Mouse (Mus musculus) skeletal muscle tissue, adult 2 months (tissue): ENCODE measurements around the gene Aco2.
A peak's percentile ranks its signal among the peaks of the same experiment; 100 is the strongest.

Experiments used
- DNase-seq: peaks from one replicate; pipeline ENCODE4 v3.0.0-alpha.2; 2012; ENCODE audit warnings: low read depth, low spot score

The Aco2 gene

DNA sequence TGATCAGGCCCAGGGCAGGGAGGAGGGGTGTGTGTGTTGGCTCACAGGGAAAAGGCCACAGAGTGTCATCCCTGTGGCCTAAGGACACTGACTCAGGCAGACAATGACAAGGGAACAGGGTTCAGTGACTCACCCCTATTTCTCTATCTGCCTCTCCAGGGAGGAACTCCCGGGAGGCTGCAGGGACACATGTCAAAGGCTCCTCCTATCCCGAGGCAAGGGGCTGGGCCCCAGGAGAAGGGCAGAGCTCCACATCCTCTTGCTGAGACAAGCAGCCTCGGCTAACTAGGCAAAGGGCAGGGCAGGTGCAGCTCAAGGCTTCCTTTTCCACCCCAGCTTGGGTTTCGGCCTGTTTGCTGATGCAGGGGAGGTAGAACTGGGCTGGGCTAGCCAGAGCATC, 26.4 kb upstream of the Aco2 start:
- peak; percentile 95 for DNase-seq

- peak; percentile 85 for DNase-seq
Measured at GRCm38 (mm10) chr15:81846755-81847154, 25.4 kb upstream of the Aco2 start.

GRCm38 (mm10) chr15:81847161-81847560, 24.9 kb upstream of the Aco2 start:
- DNase-seq = no peak

DNA sequence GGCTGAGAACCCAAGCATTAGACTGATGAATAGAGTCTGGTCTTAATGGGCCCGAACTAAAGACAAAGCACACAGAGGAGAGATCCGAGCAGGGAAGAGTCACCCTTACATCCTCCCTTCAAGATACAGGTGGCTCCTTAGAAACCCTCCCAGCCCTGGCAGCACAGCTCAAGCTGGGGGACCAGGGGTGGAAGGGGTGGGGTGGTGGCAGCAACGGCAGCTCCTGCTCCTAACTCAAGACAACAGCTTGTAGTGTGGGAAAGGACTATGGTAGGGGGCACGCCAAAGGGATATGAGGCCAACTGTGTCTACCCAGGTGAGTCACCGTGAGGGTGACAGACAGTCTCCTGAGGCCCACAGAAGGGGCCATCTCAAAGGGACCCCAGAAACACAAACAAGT, 24.2 kb upstream of the Aco2 start:
- DNase-seq = no peak

GRCm38 (mm10) chr15:81848301-81848700, 23.8 kb upstream of the Aco2 start:
- peak; percentile 73 for DNase-seq

DNA sequence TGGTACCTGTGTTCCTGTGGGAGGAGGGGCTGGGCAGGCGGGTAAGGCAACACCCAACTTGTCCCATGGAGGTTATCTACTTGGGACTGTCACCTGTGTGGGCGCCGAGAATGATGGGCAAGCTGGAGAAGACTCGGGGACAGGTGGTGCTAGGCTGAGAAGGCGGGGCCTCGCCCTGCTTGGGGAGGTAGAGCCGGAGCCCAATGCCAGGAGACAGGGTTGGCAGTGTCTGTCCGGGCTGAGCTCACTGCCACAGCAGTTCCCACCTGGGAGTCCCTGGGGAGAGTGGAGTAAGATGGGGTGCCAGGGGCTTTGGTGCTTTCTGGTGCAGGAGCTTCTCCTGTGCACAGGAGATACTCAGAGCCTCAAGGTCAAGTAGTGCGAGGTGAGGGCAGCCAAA, 23.0 kb upstream of the Aco2 start:
- peak; percentile 80 for DNase-seq

DNA sequence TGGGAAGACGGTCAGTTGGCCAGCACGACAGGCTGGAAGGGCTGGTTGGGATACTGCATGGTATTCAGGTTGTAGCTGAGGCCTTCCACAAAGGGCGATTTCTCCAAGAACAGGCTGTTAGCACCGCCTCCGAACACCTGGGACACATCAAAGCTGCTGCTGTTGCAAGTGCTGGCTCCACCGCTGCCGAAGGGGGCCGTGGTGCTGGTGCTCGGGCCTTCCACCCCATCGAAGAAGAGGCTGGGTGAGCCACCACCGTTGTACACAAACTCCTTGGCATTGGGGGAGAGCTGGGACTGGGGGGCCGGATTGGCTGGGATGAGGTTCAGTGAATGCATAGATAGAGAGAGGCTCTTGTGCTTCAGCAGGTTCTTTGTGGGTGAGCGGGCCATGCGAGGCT, 21.4 kb upstream of the Aco2 start:
- no peak for DNase-seq

DNA sequence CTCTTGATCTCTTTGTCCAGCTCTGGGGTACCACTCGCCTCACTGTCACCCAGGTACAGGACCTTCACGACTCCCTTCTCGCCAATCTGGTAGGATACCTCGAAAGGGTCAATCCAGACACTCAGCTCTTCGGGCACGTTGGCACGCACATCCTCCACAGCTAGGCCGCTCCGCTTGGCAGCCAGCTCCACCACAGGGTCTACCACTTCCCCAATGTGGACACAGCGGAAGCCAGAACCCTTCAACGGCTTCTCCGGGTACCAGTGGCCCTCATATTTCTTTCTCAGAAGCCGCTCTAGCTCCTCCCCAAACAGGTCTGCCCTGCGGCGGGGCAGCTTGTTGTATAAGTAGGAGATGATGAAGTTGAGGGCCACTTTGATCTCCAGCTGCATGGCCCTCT, 20.7 kb upstream of the Aco2 start:
- DNase-seq = no peak

GRCm38 (mm10) chr15:81852411-81853000, 19.6 kb upstream of the Aco2 start:
- no peak for DNase-seq

GRCm38 (mm10) chr15:81853081-81853480, 19.0 kb upstream of the Aco2 start:
- no peak for DNase-seq

GRCm38 (mm10) chr15:81856030-81856790, 15.9 kb upstream of the Aco2 start:
- peak; percentile 96 for DNase-seq

- no peak for DNase-seq
Measured at GRCm38 (mm10) chr15:81856938-81857723, 15.0 kb upstream of the Aco2 start.

DNA sequence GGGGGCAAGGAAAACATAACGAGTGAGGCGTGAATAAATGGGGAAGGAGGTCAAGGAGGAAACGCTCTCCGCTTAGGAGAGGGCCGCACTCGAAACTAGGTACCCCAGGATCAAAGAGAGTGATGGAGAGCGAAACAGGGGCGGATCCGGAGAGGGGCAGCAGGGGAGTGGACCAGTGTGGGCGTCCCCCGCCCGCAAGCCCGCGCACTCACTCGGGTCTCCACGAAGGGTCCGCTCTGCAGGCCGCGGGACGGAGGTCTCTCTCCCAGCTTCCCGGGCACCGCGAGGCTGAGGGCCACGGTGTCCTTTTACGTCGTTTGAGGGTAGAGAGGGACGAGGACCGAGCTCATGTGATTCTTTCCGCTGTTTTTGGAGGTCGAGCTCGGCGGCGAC, 14.4 kb upstream of the Aco2 start:
- no peak for DNase-seq

DNA sequence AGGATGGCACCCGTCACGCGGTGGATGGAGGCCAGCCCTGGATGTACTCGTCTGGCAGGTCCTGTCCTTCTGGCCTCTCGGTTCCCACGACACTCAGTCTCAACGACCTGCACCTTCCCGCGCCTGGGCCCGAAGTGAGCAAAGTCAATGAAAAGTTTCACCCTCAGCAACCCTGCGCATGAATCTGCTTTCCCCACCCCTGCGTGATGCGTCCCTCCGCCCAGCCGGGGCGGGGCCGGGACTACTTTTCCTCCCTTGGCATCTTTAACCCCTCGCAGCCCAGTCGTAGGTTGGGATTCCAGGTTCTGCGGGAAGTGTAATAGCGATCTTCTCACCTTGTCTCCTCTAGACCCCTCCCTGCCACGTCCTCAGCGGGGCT, 14.0 kb upstream of the Aco2 start:
- DNase-seq = peak; percentile 94

DNA sequence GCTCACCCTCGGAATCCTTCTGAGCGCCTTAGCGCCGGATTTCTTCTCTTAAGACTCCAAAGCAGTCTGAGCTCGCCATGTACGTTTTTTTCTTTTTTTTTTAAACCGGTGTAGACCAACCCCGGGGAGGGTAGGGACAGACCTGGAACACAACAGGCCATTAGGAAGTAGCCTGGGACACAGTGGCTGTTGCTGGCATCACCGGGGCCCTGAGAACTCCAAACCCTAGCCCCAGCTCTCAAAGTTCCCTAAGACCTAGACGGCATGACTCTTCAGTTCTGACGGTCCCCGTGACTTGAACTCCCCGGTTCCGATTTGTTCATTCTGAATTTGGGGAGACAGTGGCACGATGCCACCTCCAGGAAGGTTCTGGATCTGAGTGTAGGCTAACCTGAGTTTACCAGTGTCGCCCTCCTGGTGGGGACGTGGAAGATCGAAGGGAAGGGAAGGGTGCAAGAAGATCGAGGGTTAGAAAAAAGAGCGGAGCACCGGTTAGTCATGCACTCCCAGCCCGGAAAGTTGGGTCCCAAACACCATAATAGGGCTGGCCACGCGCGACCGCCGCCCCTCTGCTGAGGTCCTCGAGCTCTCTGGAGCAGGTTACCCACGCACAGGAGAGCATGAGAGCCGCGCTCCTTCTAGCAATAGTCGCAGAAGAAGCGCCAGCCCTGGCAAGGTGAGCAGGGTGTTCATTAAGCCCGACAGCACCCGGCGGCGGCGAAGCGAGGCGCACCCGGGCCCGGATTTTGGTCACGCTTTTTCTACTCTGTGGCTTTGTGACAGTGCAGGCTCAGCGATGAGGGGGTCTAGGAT, 13.4 kb upstream of the Aco2 start, which contains the start of gene Tob2:
Gene Tob2 (minus strand): TSS at position 280 of the 813 bp plus-strand sequence.
- DNase-seq = peak; percentile 83

- DNase-seq = peak; percentile 97
Measured at GRCm38 (mm10) chr15:81859330-81860255, 12.5 kb upstream of the Aco2 start.

- peak; percentile 61 for DNase-seq
Measured at GRCm38 (mm10) chr15:81860471-81861135, 11.5 kb upstream of the Aco2 start.

DNA sequence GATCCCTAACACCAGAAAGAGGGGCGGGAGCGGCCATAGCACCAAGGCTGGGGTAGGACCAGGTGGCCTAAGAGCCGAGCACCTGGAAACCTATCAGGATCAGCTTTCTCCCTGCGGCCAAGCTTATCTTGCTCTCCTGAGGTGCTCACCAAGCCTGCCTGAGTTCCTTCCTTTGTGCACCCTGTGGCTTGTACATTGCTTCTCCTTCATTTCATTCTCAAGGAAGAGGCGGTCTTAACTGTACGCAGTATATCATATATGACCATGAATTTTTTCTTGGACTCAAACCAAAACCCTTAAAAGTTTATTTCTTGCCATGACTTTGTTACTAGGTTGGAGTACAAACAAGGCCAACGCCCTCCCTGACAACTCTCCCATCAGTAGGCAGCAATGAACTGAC, 7.9 kb upstream of the Aco2 start:
- no peak for DNase-seq

DNA sequence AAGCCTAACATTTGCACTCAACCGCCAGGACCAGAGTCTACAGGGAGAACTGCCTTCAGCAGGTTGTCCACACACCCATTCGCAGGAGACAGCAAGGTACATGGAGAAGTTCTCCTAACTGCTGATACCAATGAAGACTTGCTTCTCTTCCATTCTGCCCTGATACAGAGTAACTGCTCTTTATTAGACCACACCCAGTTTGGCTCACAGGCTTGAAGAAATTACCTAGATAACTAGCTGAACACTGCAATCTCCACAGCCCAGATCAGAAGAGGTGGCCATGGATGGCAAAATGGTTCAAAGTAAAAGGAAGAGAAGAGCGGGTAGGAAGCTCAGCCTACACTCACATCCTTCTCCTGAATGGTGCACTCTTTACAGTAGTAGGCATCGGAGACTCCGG, 2.1 kb upstream of the Aco2 start:
- DNase-seq = no peak

DNA sequence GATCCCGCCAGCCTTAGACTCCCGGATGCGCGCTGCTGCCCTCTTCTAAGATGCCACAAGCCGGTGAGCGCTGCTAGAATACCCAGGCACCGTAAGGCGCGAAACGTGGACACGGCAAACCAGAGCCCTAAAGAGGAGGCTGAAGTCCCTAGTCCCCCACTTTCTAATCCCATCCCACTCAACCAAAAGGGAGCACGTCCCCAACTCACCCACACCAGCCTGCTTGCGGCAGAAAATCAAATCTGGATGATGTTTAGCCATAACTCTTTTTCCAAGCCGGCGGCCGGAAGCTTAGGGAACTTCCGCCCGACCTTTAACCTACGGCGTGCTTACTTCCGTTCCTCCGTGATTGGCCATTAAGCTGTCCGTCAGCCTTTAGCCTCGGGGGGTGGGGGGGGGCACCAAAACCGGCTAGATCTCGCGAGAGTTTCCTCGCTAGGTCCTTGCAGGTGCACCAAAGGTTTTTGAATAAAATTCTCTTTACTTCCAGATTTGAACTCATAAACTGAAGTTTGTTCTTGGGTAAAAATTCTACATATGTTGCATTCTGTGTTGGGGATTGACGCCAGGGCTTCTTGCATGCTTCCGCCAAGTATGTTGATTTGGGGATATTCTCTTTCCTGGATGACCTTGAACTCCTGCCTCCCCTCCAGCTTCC, 376 bp upstream of the Aco2 start, which contains the start of gene Phf5a:
Gene Phf5a (minus strand): TSS at position 308 of the 658 bp plus-strand sequence.
- DNase-seq = peak; percentile 99
